Mouse (Mus musculus): ENCODE data around the gene Meox2.
A peak's percentile ranks its signal among the peaks of the same experiment; 100 is the strongest.
"Not testable (repeated sequence)": the region's sequence is repeated elsewhere in the genome, so short reads cannot be mapped to it uniquely, and the experiment has no call there.

Meox2 gene

GRCm38 (mm10) chr12:37108390-37108738, at the start of gene Meox2:
Gene Meox2, plus strand, starts transcription at chr12:37108540.
- DNase-seq (ENCODE audit: low read depth, low spot score): no peak

- DNase-seq (ENCODE audit: low read depth, low spot score): no peak
Observed at GRCm38 (mm10) chr12:37072636-37073035, 35.7 kb upstream of the Meox2 start.

GRCm38 (mm10) chr12:37077308-37077707, 31.0 kb upstream of the Meox2 start:
- peak; percentile 24 for DNase-seq (ENCODE audit: low read depth, low spot score)

- not testable (repeated sequence) for DNase-seq (ENCODE audit: low read depth, low spot score)
Observed at GRCm38 (mm10) chr12:37080005-37080404, 28.3 kb upstream of the Meox2 start.

- DNase-seq (ENCODE audit: low read depth, low spot score): no peak
Observed at GRCm38 (mm10) chr12:37106541-37106940, 1.8 kb upstream of the Meox2 start.

GRCm38 (mm10) chr12:37107150-37107549, 1.2 kb upstream of the Meox2 start:
- DNase-seq (ENCODE audit: low read depth, low spot score): no peak

GRCm38 (mm10) chr12:37107713-37108389, 489 bp upstream of the Meox2 start:
- DNase-seq (ENCODE audit: low read depth, low spot score): no peak

GRCm38 (mm10) chr12:37108819-37109473, 606 bp downstream of the Meox2 start:
- DNase-seq (ENCODE audit: low read depth, low spot score): no peak

- DNase-seq (ENCODE audit: low read depth, low spot score): no peak
Observed at GRCm38 (mm10) chr12:37109474-37110012, 1.2 kb downstream of the Meox2 start.

- no peak for DNase-seq (ENCODE audit: low read depth, low spot score)
Observed at GRCm38 (mm10) chr12:37110977-37111376, 2.6 kb downstream of the Meox2 start.

GRCm38 (mm10) chr12:37119246-37119645, 10.9 kb downstream of the Meox2 start:
- DNase-seq (ENCODE audit: low read depth, low spot score): no peak

- no peak for DNase-seq (ENCODE audit: low read depth, low spot score)
Observed at GRCm38 (mm10) chr12:37123763-37124162, 15.4 kb downstream of the Meox2 start.

GRCm38 (mm10) chr12:37142080-37142703, 33.9 kb downstream of the Meox2 start:
- DNase-seq (ENCODE audit: low read depth, low spot score): no peak

GRCm38 (mm10) chr12:37143879-37144278, 35.5 kb downstream of the Meox2 start:
- DNase-seq (ENCODE audit: low read depth, low spot score): no peak

GRCm38 (mm10) chr12:37167742-37168141, 59.4 kb downstream of the Meox2 start:
- peak; percentile 27 for DNase-seq (ENCODE audit: low read depth, low spot score)

- no peak for DNase-seq (ENCODE audit: low read depth, low spot score)
Observed at GRCm38 (mm10) chr12:37173324-37173723, 65.0 kb downstream of the Meox2 start.

- DNase-seq (ENCODE audit: low read depth, low spot score): no peak
Observed at GRCm38 (mm10) chr12:37183689-37184088, 75.3 kb downstream of the Meox2 start.

GRCm38 (mm10) chr12:37188940-37189488, 80.7 kb downstream of the Meox2 start:
- DNase-seq (ENCODE audit: low read depth, low spot score): no peak

Measured in brain, adult 2 months (tissue).